Mouse (Mus musculus) testis, postnatal 14 days (tissue): Measurements from ENCODE around the gene Slk.
"Not testable (repeated sequence)": the region's sequence is repeated elsewhere in the genome, so short reads cannot be mapped to it uniquely, and the experiment has no call there.

Source experiments
- DNase-seq: peaks from one replicate; pipeline ENCODE4 v3.0.0; 2021; ENCODE audit warnings: low spot score

Gene Slk

DNA sequence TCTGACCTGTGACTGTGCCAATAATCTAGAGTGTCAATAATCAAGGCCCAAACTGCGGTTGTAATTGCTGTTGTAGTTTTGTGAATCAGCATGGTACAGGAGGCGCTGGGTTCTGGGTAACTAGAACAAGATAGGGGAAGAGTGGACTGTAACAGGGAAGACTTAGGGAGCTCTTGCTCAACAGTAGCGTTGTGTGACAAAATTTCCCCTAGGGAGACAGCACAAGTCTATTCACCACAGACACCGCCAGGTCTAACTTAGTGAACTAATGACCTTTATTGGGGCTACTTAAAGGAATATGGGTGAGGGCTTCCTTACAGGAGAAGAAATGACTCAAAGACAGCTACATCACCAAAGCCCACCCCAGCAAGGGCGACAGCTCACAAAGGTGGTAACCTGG, 9.4 kb upstream of the Slk start:
- DNase-seq = no peak

DNA sequence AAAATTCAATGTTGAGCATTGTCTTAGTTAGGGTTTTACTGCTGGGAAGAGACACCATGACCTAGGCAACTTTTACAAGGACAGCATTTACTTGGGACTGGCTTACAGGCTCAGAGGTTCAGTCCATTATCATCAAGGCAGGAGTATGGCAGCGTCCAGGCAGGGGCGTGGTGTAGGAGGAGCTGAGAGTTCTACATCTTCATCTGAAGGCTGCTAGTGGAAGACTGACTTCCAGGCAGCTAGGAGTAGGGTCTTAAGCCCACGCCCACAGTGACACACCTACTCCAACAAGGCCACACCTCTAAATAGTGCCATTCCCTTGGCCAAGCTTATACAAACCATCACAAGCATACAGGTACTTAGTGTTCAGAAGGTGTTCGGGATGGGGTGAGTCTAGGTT, 7.5 kb upstream of the Slk start:
- DNase-seq = not testable (repeated sequence)

- DNase-seq = no peak
These were observed 5.8 kb upstream of the Slk start for GRCm38 (mm10) chr19:47573718-47574117.

- no peak for DNase-seq
These were observed 775 bp upstream of the Slk start for GRCm38 (mm10) chr19:47578581-47579224.

GRCm38 (mm10) chr19:47579788-47580631, 532 bp downstream of the Slk start:
- DNase-seq = peak; percentile 31

DNA sequence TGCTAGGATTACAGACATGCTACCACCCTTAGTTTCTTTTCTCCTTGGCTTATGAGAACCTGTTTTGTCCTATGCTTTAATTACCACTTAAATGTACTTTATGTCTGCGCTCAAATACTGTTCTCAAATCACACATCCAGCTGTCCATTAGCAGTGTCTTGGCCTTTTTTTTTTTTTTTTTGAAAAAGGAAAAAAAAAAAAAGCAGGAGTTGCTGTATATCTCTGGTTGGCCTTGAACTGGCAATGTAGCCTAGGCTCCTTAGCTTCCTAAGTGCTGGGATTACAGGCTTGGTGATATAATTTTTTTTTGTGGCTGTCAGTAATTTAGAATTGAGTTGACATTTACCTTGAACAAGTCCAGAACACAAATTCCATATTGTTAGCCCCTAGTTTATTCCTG, 6.3 kb downstream of the Slk start:
- no peak for DNase-seq

DNA sequence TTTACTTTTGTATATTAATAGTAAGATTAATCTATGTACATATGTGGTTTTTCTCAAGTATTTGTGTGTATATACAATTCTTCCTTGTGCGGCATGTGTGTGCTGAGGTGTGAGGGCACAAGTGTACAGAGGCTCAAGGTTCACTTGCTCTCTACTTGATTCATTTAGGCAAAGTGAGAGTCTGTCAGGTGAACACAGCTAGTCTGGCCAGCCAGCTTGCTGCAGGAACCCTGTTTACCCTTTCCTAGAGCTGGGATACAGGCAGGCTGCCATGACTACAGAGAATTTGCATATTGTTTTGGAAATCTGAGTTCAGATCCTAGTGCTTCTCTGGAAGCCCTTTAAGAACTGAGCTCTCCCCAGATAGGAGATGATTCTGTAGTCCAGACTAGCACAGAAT, 7.5 kb downstream of the Slk start:
- no peak for DNase-seq

- DNase-seq = no peak
These were observed 29.0 kb downstream of the Slk start for GRCm38 (mm10) chr19:47608513-47608912.

- no peak for DNase-seq
These were observed 34.0 kb downstream of the Slk start for GRCm38 (mm10) chr19:47613442-47613841.

GRCm38 (mm10) chr19:47621478-47621877, 42.0 kb downstream of the Slk start:
- DNase-seq = no peak

GRCm38 (mm10) chr19:47624940-47625711, 45.6 kb downstream of the Slk start:
- no peak for DNase-seq

- no peak for DNase-seq
These were observed 48.0 kb downstream of the Slk start for GRCm38 (mm10) chr19:47627450-47627849.

DNA sequence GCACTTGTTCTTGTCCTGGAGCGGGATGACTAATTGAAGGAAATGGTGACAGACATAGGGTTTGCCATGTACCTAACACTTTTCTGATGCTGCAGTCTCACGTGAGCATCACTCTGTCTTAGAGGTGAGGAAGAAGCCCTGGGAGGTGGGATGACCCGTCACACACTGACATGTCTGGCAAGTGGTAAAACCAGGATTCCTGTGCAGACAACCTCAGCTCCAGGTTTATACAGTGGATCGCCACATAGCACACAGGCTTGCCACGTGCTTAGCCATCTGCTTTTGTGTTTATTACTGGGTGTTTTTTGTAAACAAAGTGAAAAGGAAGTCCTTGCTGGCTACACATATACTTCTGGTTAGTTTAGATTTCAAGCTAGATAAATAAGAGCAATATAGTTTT, 49.6 kb downstream of the Slk start:
- no peak for DNase-seq

DNA sequence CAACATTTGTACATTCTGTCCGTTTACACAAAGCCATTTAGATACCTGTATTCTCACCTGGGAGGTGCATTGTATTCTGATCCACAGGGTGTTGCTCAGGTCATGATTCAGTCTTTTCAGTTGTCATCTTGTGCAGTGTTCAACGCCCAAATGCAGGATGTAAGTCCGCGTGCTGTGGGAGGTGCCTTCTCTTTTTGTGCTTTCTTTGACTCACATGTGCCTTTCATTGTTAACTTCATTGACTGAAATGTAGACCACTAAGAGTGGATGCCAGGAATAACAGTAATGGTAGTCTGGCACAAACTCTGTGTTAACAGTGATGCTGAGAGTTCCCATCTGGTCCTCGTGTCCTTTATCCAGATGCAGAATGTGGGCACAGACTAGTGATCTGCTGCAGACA, 50.9 kb downstream of the Slk start:
- no peak for DNase-seq

DNA sequence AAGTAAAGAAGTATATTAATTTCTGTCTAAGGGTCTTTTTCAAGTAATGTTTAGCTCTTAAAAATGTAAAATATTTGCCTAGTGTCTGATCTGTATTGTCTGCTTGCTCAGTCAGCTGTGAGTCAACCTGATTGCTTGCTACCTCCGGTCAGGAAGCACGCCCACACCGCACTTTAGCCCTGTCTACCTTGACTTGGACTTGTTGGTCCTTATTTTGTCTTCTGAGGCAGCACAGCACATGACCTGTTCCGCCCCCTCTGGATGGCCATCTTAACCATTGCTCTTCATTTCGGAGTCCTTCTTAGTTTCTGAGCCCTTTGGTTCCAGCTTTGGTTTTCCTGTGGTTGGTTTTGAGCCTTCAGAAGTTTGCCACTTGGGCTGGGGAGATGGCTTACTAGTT, 52.3 kb downstream of the Slk start:
- no peak for DNase-seq

GRCm38 (mm10) chr19:47635380-47635779, 55.9 kb downstream of the Slk start:
- no peak for DNase-seq

- DNase-seq = no peak
These were observed 64.4 kb downstream of the Slk start for GRCm38 (mm10) chr19:47643910-47644309.

- DNase-seq = peak; percentile 43
These were observed 66.1 kb downstream of the Slk start for GRCm38 (mm10) chr19:47645583-47645982.

- DNase-seq = no peak
These were observed 67.1 kb downstream of the Slk start for GRCm38 (mm10) chr19:47646508-47647120.

GRCm38 (mm10) chr19:47649071-47649470, 69.6 kb downstream of the Slk start:
- DNase-seq = no peak

- DNase-seq = no peak
These were observed 71.1 kb downstream of the Slk start for GRCm38 (mm10) chr19:47650366-47651159.

DNA sequence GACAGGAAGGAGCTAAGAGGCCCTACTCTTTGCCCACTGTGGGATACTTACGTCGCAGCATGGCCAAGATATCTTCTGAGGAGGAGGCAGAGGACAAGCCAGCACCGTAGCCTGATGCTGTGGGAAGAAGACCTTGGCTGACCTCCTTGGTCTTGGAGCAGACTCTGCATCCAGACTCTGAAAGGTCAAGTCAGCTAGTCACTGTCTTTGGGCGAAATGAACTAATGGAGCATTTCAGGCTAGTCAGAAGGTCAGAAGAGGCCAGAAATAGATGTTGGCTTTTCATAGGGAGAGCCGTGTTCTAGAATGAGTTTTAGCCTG, 71.6 kb downstream of the Slk start:
- no peak for DNase-seq
